Mouse (Mus musculus) hindlimb bud, embryonic 11.5 days (tissue): ENCODE results near the gene Runx3.

Source experiments
- DNase-seq: peaks from one replicate; pipeline ENCODE4 v3.0.0-alpha.2; 2012; ENCODE audit warnings: low read depth, low spot score; ENCODE audit errors: extremely low spot score

Gene Runx3

GRCm38 (mm10) chr4:135113656-135114055, 6.8 kb upstream of the Runx3 start:
- DNase-seq = no peak

GRCm38 (mm10) chr4:135114301-135114700, 6.2 kb upstream of the Runx3 start:
- DNase-seq = no peak

GRCm38 (mm10) chr4:135115426-135116170, 4.9 kb upstream of the Runx3 start:
- DNase-seq = no peak

- DNase-seq = no peak
Observed at GRCm38 (mm10) chr4:135116391-135116790, 4.1 kb upstream of the Runx3 start.

- DNase-seq = no peak
Observed at GRCm38 (mm10) chr4:135117846-135118245, 2.6 kb upstream of the Runx3 start.

- DNase-seq = no peak
Observed at GRCm38 (mm10) chr4:135118855-135119474, 1.5 kb upstream of the Runx3 start.

GRCm38 (mm10) chr4:135123721-135124120, 3.3 kb downstream of the Runx3 start:
- DNase-seq = no peak

GRCm38 (mm10) chr4:135124732-135125131, 4.3 kb downstream of the Runx3 start:
- DNase-seq = no peak

GRCm38 (mm10) chr4:135125152-135125551, 4.7 kb downstream of the Runx3 start:
- no peak for DNase-seq

- DNase-seq = no peak
Observed at GRCm38 (mm10) chr4:135126385-135126784, 5.9 kb downstream of the Runx3 start.

GRCm38 (mm10) chr4:135128841-135129520, 8.5 kb downstream of the Runx3 start:
- DNase-seq = no peak

GRCm38 (mm10) chr4:135130156-135130555, 9.7 kb downstream of the Runx3 start:
- DNase-seq = no peak

- no peak for DNase-seq
Observed at GRCm38 (mm10) chr4:135131145-135131544, 10.7 kb downstream of the Runx3 start.

- DNase-seq = no peak
Observed at GRCm38 (mm10) chr4:135132797-135133196, 12.3 kb downstream of the Runx3 start.

GRCm38 (mm10) chr4:135133711-135134110, 13.3 kb downstream of the Runx3 start:
- no peak for DNase-seq

GRCm38 (mm10) chr4:135135331-135135730, 14.9 kb downstream of the Runx3 start:
- no peak for DNase-seq

GRCm38 (mm10) chr4:135136202-135136601, 15.8 kb downstream of the Runx3 start:
- DNase-seq = no peak

GRCm38 (mm10) chr4:135136612-135137011, 16.2 kb downstream of the Runx3 start:
- no peak for DNase-seq

- no peak for DNase-seq
Observed at GRCm38 (mm10) chr4:135140647-135141515, 20.4 kb downstream of the Runx3 start.

- DNase-seq = no peak
Observed at GRCm38 (mm10) chr4:135141720-135142119, 21.3 kb downstream of the Runx3 start.

- no peak for DNase-seq
Observed at GRCm38 (mm10) chr4:135146734-135147133, 26.3 kb downstream of the Runx3 start.
